Mouse (Mus musculus) ES-E14 (cell line): Measurements from ENCODE around the gene Dnlz.

Experiments used
- HCFC1 ChIP-seq: IDR thresholded peaks from 2 replicates; pipeline ENCODE4 v1.6.1; 2012; ENCODE audit warnings: low read length, inconsistent platforms, borderline replicate concordance; ENCODE audit not compliant: insufficient read depth
- MAFK ChIP-seq: IDR thresholded peaks from 2 replicates; pipeline ENCODE4 v1.6.1; 2014; ENCODE audit warnings: mild to moderate bottlenecking, low read depth, low read length, inconsistent platforms; ENCODE audit not compliant: insufficient read depth
- ZC3H11A ChIP-seq: IDR thresholded peaks from 2 replicates; pipeline ENCODE4 v1.6.1; 2012; ENCODE audit warnings: low read depth, mild to moderate bottlenecking, inconsistent platforms, low read length, borderline replicate concordance
- ZNF384 ChIP-seq: IDR thresholded peaks from 2 replicates; pipeline ENCODE4 v1.6.1; 2012; ENCODE audit warnings: low read depth, low read length, inconsistent platforms

DNA sequence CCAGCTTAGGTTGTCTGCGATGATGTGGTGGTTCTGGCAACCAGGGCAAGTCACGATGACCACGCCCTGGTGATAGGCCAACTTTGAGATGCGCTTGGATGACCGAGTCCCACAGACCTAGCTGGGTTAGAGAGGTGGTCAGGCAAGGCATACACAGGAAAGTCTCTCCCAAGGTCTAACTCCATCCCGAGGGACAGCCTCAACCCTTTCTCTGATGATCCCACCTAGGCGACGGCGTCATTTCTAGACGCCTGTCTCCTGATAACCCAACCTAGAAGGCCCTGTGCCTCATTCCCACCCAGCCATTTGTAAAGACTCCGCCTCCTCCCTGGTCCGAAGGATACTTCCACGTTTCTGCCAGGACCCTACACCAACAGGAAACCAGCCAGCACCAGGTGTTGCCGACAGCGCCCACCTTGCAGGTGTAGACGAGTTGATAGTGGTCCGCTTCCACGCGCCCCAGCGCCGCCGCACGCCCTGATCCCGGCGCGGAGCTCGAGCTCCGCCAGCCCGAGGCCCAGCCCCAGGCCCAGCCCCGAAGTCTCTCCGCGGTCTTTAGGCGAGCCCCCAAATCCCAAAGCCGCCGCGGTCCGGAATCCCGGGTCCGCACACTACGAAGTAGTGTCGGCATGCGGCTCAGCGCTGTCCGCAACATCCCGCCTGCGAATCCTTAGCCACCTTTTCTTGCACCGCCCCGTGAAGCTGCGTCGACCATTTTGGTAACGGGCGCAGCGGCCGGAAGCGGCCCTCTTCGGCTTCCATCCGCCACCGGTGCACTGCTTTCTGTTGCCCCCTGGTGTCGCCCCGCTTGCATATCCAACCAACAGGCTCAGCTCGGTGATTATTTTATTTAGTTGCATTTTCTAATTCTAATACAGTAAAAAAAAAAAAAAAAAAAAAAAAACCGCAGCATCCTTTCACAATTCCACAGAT, at the start of gene Dnlz:
- TF ChIP-seq ZNF384, result no peak
- TF ChIP-seq MAFK, result no peak
- peak; percentile 7; the same call in 1 of the 2 replicates for TF ChIP-seq ZC3H11A
- peak; percentile 93 for TF ChIP-seq HCFC1
